Comparison of ENCODE assay signal across 34 mouse cellular contexts in the genomic region with DNA sequence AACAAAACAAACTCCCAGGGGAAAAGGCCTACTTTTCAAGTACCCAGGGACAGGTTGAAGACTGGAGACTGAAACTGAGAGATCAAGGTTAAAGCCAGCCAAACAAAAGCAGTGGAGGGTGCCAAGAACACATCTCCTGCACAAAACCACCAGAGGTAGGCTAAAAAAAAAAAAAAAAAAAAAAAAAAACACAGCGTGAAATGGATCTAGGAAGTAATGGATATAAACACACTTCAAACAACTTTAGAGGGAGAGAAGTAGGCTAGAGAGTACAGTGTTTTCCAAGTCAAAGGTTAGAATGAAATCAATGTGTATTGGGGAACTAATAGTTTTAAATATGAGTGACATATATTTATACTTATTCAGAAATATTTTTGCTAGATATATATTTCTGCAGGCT.
"Had no signal": no experiment of that assay in that cellular context is flagged by ENCODE, and none has a peak within 500 bp of the region (broad histone marks: within the 10 kb centered on the region; RNA-seq: fewer than 3 reads in every experiment).

No protein-coding gene starts in this region.

- H3K27me3 ChIP-seq: heart, embryonic 12.5 days; heart, embryonic 13.5 days; heart, embryonic 15.5 days; hindbrain, embryonic 12.5 days; hindbrain, embryonic 13.5 days; hindbrain, embryonic 15.5 days; intestine, embryonic 15.5 days; kidney, embryonic 15.5 days had no signal

- ATAC-seq: hindbrain, embryonic 16.5 days; hindbrain, postnatal 0 days; inflammation-experienced regulatory T-cells, adult 6 months; intestine, embryonic 15.5 days; intestine, embryonic 16.5 days; intestine, postnatal 0 days had no signal

- H3K27ac ChIP-seq: heart, embryonic 13.5 days; heart, embryonic 15.5 days; hindbrain, embryonic 10.5 days; hindbrain, embryonic 12.5 days; hindbrain, embryonic 13.5 days; hindbrain, embryonic 14.5 days; hindbrain, embryonic 15.5 days; hindbrain, postnatal 0 days; intestine, embryonic 15.5 days; kidney, embryonic 15.5 days; kidney, postnatal 0 days; layer of hippocampus, adult 2 months; left cerebral cortex, adult 2 months had no signal

- H3K4me3 ChIP-seq: heart, embryonic 12.5 days; heart, embryonic 13.5 days; heart, embryonic 15.5 days; hindbrain, embryonic 10.5 days; hindbrain, embryonic 12.5 days; hindbrain, embryonic 13.5 days; hindbrain, embryonic 15.5 days; intestine, embryonic 15.5 days; kidney, embryonic 15.5 days; layer of hippocampus, adult 2 months; left cerebral cortex, adult 2 months had no signal

- H3K4me1 ChIP-seq: heart, embryonic 12.5 days; heart, embryonic 13.5 days; heart, embryonic 15.5 days; hindbrain, embryonic 10.5 days; hindbrain, embryonic 12.5 days; hindbrain, embryonic 13.5 days; hindbrain, embryonic 15.5 days; intestine, embryonic 15.5 days; kidney, embryonic 15.5 days had no signal

- H3K9ac ChIP-seq: heart, embryonic 12.5 days; heart, embryonic 13.5 days; heart, embryonic 15.5 days; hindbrain, embryonic 12.5 days; hindbrain, embryonic 13.5 days; hindbrain, embryonic 14.5 days; hindbrain, embryonic 15.5 days; intestine, embryonic 15.5 days; kidney, embryonic 15.5 days had no signal

- DNase-seq: heart, postnatal 10 days; heart, postnatal 14 days; heart, postnatal 36 days; heart, postnatal 4 days; kidney, adult 11 months; kidney, adult 18-20 months; kidney, adult 2 months; kidney, adult 8-10 months; kidney, adult 9 months; kidney, postnatal 10 days; kidney, postnatal 14 days; kidney, postnatal 25 days; kidney, postnatal 36 days; kidney, postnatal 4 days; layer of hippocampus, adult 9-11 months; layer of hippocampus, postnatal 36 days had no signal

- H3K9me3 ChIP-seq: heart, embryonic 12.5 days; heart, embryonic 13.5 days; heart, embryonic 15.5 days; hindbrain, embryonic 10.5 days; hindbrain, embryonic 12.5 days; hindbrain, embryonic 13.5 days; hindbrain, embryonic 15.5 days; intestine, embryonic 15.5 days; kidney, embryonic 15.5 days had no signal

- H3K4me2 ChIP-seq: heart, embryonic 12.5 days; heart, embryonic 13.5 days; heart, embryonic 15.5 days; hindbrain, embryonic 12.5 days; hindbrain, embryonic 13.5 days; hindbrain, embryonic 14.5 days; hindbrain, embryonic 15.5 days; intestine, embryonic 15.5 days; kidney, embryonic 15.5 days had no signal
